Mouse (Mus musculus) G1E (cell line): Measurements from ENCODE around the gene Lrba. TPM values are rescaled to one million over a fixed set of nuclear protein-coding genes. Genes with fewer than 3 reads are reported as not detected.

ENCODE experiments used
- ATAC-seq: 2 replicates; pipeline ENCODE4 v1.8.0; 2016; ENCODE audit warnings: mild to moderate bottlenecking; ENCODE audit not compliant: insufficient number of reproducible peaks, poor library complexity, low FRiP score, severe bottlenecking; ENCODE audit errors: extremely low read depth
- DNase-seq: peaks from one replicate; pipeline ENCODE4 v3.0.0; 2012; ENCODE audit warnings: low spot score
- H3K27me3 ChIP-seq: 2 replicates; pipeline ENCODE4 v1.6.1; 2012; ENCODE audit warnings: mild to moderate bottlenecking, low read length, inconsistent platforms; ENCODE audit not compliant: insufficient read depth
- H3K36me3 ChIP-seq: replicated peaks from 2 replicates; pipeline ENCODE3; 2012; ENCODE audit warnings: mild to moderate bottlenecking, inconsistent platforms
- H3K4me1 ChIP-seq: 2 replicates; pipeline ENCODE4 v1.6.1; 2012; ENCODE audit warnings: low read depth, low read length, inconsistent platforms, mixed read lengths; ENCODE audit not compliant: insufficient read depth
- H3K4me3 ChIP-seq: 2 replicates; pipeline ENCODE4 v1.5.1; 2012; ENCODE audit warnings: low read depth, mild to moderate bottlenecking, inconsistent platforms, low read length, moderate library complexity, mixed read lengths
- H3K9me3 ChIP-seq: replicated peaks from 2 replicates; pipeline ENCODE4 v1.6.1; 2012; ENCODE audit warnings: inconsistent platforms
- CTCF ChIP-seq: IDR thresholded peaks from 2 replicates; pipeline ENCODE4 v1.5.1; 2012; ENCODE audit warnings: low read depth, low read length, inconsistent platforms, mixed read lengths
- GATA1 ChIP-seq: IDR thresholded peaks from 2 replicates; pipeline ENCODE4 v1.6.1; 2012; ENCODE audit warnings: borderline replicate concordance, low read length, inconsistent platforms, mixed read lengths
- GATA2 ChIP-seq: IDR thresholded peaks from 2 replicates; pipeline ENCODE4 v1.6.1; 2012; ENCODE audit warnings: low read depth, low read length, inconsistent platforms, borderline replicate concordance
- POLR2AphosphoS5 ChIP-seq: IDR thresholded peaks from 2 replicates; pipeline ENCODE4 v1.6.1; 2012; ENCODE audit warnings: low read depth, low read length, inconsistent platforms; ENCODE audit not compliant: insufficient replicate concordance
- TAL1 ChIP-seq: conservative IDR thresholded peaks from 2 replicates; pipeline ENCODE4 v1.6.1; 2012; ENCODE audit warnings: low read depth, low read length, inconsistent platforms, mixed read lengths
- polyA plus RNA-seq: library from polyadenylated mRNA; stranded (reverse); fragments of >175 nt; gene quantifications from 2 replicates; pipeline ENCODE4 v1.2.3, GENCODE M21; 2012
- total RNA-seq, 2 experiments: library from RNA; stranded (forward) in 1 of 2; stranded (reverse) in 1 of 2; fragments of 200-1000 nt in 1 of 2; fragments of >200 nt in 1 of 2; fragmentation: Nextera tagmentation in 1 of 2; gene quantifications; 2 replicates each; pipeline ENCODE4 v1.2.3; 2014 to 2017

Lrba gene
- total and polyA plus RNA-seq, 3 experiments = 6.1 to 34.4 (median 30.4) TPM

- no peaks in the 10 kb centered on the region for H3K36me3 ChIP-seq
- no peak overlapping the region for H3K4me3 ChIP-seq
- ATAC-seq = peak; percentile 42
- no peaks in the 10 kb centered on the region for H3K27me3 ChIP-seq
- H3K4me1 ChIP-seq = peaks cover 53% of the 10 kb centered on the region
- no peak for DNase-seq
- TF ChIP-seq GATA2 (no peak), CTCF (no peak), TAL1 (peak; percentile 37), POLR2AphosphoS5 (no peak), GATA1 (no peak)
- H3K9me3 ChIP-seq = no peaks in the 10 kb centered on the region
Observed at GRCm38 (mm10) chr3:86561023-86561344, 336.5 kb downstream of the Lrba start.

- DNase-seq = no peak
- Histone ChIP-seq H3K36me3 (no peaks in the 10 kb centered on the region), H3K4me1 (peaks cover 57% of the 10 kb centered on the region), H3K4me3 (no peak overlapping the region), H3K9me3 (no peaks in the 10 kb centered on the region), H3K27me3 (no peaks in the 10 kb centered on the region)
- TF ChIP-seq GATA2 = no peak
- no peak for TF ChIP-seq TAL1
- no peak for TF ChIP-seq POLR2AphosphoS5
- no peak for TF ChIP-seq CTCF
- TF ChIP-seq GATA1 = no peak
- ATAC-seq = no peak
Observed at GRCm38 (mm10) chr3:86561396-86561795, 336.9 kb downstream of the Lrba start.

- TF ChIP-seq TAL1 (peak; percentile 72), POLR2AphosphoS5 (no peak)
- no peaks in the 10 kb centered on the region for H3K36me3 ChIP-seq
- H3K4me3 ChIP-seq = no peak overlapping the region
- peaks cover 34% of the 10 kb centered on the region for H3K4me1 ChIP-seq
- H3K27me3 ChIP-seq = no peaks in the 10 kb centered on the region
- H3K9me3 ChIP-seq = no peaks in the 10 kb centered on the region
- ATAC-seq (peak; percentile 68; the same call in 1 of the 2 replicates), DNase-seq (no peak)
Observed at GRCm38 (mm10) chr3:86567312-86567711, 342.8 kb downstream of the Lrba start.

- H3K9me3 ChIP-seq = no peaks in the 10 kb centered on the region
- TF ChIP-seq TAL1 (no peak), POLR2AphosphoS5 (no peak), GATA2 (no peak), CTCF (no peak), GATA1 (no peak)
- H3K27me3 ChIP-seq = no peaks in the 10 kb centered on the region
- H3K4me1 ChIP-seq = peaks cover 22% of the 10 kb centered on the region
- DNase-seq (no peak), ATAC-seq (no peak)
- no peak overlapping the region for H3K4me3 ChIP-seq
- no peaks in the 10 kb centered on the region for H3K36me3 ChIP-seq
Observed at GRCm38 (mm10) chr3:86571518-86571917, 347.0 kb downstream of the Lrba start.

- H3K9me3 ChIP-seq = no peaks in the 10 kb centered on the region
- DNase-seq = no peak
- H3K4me3 ChIP-seq = no peak overlapping the region
- H3K4me1 ChIP-seq = peaks cover 12% of the 10 kb centered on the region
- TF ChIP-seq GATA2 = no peak
- TF ChIP-seq CTCF = no peak
- TF ChIP-seq GATA1 = no peak
- no peak for TF ChIP-seq POLR2AphosphoS5
- TF ChIP-seq TAL1 = no peak
- no peaks in the 10 kb centered on the region for H3K27me3 ChIP-seq
- no peak for ATAC-seq
- H3K36me3 ChIP-seq = no peaks in the 10 kb centered on the region
Observed at GRCm38 (mm10) chr3:86572519-86573244, 348.2 kb downstream of the Lrba start.

GRCm38 (mm10) chr3:86575312-86575711, 350.8 kb downstream of the Lrba start:
- H3K27me3 ChIP-seq = no peaks in the 10 kb centered on the region
- no peak for ATAC-seq
- H3K9me3 ChIP-seq = no peaks in the 10 kb centered on the region
- no peak for TF ChIP-seq GATA2
- TF ChIP-seq TAL1 = peak; percentile 34
- H3K36me3 ChIP-seq = no peaks in the 10 kb centered on the region
- H3K4me3 ChIP-seq = no peak overlapping the region
- H3K4me1 ChIP-seq = peaks cover 3% of the 10 kb centered on the region
- DNase-seq = no peak

- Histone ChIP-seq H3K27me3 (no peaks in the 10 kb centered on the region), H3K4me3 (no peak overlapping the region), H3K4me1 (peaks cover 23% of the 10 kb centered on the region), H3K9me3 (no peaks in the 10 kb centered on the region), H3K36me3 (no peaks in the 10 kb centered on the region)
- DNase-seq (no peak), ATAC-seq (no peak)
- TF ChIP-seq GATA1 (no peak), CTCF (no peak), POLR2AphosphoS5 (no peak), TAL1 (no peak), GATA2 (no peak)
Observed at GRCm38 (mm10) chr3:86602284-86602683, 377.8 kb downstream of the Lrba start.
